Mouse (Mus musculus) WW6 (cell line): Measurements from ENCODE around the gene Ehhadh.
"Not testable (repeated sequence)": the region's sequence is repeated elsewhere in the genome, so short reads cannot be mapped to it uniquely, and the experiment has no call there.

Source experiments
- DNase-seq: peaks from one replicate; pipeline ENCODE4 v3.0.0-alpha.2; 2013; ENCODE audit warnings: low read depth, low spot score

Ehhadh gene

DNA sequence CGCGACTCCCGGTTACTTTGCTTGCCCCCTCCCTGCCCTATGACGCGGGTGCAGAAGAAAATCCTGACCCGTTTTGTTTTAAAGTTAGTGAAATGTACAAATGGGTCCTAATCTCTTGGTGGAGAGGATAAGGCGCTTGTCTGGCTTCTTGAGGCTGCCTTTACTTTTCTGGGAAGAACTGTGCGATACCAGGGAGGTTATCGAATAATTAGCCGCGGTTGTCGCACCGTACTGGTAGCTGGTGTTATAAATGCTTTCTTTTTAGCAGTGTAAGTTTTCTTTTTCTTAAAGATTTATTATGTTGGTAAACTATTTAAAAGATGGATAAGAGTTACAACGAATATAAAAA is 7.1 kb upstream of the Ehhadh start:
- DNase-seq, result no peak

DNA sequence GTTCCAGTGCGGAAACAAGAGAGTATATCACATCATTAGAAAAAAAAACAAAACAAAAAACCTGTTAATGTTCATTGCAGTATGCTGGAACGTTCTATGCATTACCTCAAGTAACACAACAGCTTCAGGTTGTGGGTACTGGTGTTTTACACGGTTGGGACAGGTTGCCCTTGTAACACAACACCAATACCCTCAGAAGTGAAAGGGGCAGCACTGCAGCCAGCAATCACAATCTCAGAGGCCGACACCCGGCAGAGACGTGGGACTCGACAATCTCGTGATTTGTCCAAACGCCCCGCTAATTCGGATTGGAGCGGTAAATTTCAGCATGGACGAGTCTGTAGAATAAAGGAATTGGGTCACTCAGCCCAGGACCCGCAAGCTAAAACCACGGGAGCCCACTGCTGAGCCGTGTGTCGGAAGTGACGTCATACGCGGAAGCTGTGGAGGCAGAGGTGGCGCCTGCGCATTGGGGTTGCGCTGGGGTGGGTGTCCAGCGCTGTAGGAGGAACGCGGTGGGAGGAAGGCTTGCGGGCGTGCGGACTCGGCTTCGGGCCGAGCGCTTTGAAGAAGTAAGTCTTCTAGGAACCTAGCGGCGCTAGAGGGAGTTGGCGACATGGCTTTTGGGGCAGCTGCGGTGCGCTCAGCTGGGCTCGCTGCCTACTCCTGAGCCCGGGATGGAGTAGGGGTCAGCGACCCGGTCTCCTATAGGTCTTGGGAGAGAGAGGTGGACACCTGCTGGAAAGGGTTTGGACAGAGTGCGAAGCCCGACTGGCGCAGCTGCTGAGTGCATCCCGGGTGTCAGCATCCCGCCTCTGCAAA is 6.5 kb upstream of the Ehhadh start, which contains the start of gene Map3k13:
TSS of gene Map3k13 (plus strand) at position 472 of the 822 bp plus-strand sequence.
- peak; percentile 70 for DNase-seq

DNA sequence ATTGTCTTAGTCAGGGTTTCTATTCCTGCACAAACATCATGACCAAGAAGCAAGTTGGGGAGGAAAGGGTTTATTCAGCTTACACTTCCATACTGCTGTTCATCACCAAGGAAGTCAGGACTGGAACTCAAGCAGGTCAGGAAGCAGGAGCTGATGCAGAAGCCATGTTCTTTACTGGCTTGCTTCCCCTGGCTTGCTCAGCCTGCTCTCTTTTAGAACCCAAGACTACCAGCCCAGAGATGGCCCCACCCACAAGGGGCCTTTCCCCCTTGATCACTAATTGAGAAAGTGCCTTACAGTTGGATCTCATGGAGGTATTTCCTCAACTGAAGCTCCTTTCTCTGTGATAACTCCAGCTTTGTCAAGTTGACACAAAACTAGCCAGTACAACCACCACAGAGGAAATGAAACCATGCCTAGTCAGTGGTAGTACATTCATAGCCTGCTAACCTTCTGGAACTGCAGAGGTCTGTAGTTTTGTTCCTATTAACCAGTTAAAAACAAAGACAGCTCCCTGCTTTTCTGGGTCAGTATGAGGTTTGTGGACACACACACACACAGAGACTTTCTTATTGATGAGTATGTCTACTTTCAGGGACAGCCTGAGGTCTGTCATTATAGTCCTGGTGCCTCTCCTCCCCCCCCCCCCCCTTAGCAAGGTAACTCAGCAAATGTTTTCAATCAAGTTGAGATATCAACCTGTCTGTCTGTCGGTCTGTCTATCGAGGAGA is 5.6 kb upstream of the Ehhadh start:
- DNase-seq, result not testable (repeated sequence)

DNA sequence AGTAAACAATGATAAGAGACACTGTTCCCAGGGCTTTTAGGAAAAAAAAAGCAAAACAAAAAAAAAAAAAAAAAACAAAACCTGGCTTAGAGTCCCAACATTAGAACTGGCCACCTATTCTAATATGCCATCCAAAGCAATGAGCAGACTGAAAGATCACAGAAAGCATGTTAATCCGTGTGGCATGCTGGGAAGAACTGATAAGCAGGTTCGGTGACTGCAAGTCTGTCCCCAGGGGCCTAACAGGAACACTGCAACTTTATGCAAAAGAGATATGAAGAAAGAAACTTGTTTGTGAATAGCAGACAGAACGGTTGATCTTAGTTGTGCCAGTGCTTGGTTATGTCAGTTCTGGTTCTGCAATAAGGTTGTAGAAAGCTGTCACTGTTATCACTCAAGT is 4.2 kb upstream of the Ehhadh start:
- no peak for DNase-seq

DNA sequence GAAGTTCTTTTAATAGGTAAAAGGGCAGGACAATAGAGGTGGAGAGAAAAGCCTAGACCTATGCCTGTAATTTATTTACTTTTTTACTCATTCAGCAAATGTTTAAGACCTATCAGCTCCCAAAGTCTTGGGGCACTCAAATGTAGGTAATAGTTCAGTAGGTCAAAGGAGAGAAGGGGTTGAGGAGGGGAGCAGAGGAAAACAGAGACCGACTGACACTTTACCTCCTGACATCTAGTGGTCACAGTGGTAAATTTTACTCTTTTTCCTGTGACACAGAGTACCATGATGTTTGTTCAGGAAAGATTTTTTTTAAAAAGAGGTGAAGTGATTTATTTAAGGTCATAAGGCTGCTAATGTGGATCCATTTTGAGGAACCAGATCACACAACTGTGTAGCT is 2.9 kb upstream of the Ehhadh start:
- no peak for DNase-seq

DNA sequence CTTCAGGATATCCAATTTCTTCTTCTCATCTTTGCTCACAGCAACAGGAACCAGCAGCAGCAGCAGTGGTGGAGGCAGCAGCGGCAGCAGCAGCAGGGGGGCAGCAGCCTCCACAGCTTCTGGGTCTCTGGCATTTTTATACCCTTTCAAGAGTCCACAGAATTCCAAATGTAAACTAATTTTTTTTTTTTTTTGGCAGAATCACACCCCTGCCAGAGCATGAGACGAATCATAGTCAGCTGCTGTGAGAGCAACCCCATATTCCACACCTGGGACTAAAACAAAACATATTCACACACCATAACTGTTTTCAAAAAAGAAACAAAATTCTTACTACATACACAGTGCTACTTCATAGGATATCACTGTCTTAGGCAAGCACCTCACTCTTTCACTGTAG is 1.6 kb upstream of the Ehhadh start:
- DNase-seq, result no peak

DNA sequence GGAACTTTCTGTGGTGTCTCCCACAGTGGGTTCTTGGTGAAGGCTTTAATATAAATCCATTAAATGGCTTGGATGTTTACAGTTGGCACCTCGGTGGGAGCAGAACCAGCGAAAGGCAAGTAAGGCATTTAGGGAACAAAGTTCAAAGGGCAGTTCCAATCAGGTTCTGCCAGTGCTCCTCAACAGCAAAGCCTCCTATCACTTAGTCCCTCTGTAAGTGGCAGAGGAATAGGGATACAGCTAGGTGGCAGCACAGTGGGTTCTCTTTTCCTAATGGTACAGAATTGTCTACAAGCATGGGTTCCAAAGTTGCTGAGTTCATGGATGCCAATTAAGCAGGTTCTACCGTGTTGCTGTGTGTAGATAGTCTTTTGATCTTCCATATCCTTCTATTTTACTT is 974 bp upstream of the Ehhadh start:
- DNase-seq, result no peak

DNA sequence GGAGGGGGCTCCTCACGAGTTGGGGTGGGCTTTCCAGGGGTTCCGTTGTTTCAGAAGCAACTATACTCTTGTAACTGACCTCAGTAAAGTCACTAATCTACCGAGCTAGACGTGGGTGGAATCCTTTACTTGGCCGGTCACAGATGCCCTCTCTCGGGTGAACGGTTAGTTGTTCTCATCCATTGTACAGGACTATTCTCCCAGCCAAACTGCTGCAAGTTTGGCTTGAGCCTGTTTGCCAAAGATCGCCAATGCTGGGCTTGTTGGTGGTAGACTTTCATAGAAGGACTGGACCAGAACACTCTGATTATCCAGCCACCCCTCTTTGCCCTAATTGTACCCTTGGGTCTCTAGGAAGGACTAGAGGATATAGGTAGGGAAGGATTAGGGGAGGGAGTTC is 1.3 kb downstream of the Ehhadh start:
- no peak for DNase-seq

DNA sequence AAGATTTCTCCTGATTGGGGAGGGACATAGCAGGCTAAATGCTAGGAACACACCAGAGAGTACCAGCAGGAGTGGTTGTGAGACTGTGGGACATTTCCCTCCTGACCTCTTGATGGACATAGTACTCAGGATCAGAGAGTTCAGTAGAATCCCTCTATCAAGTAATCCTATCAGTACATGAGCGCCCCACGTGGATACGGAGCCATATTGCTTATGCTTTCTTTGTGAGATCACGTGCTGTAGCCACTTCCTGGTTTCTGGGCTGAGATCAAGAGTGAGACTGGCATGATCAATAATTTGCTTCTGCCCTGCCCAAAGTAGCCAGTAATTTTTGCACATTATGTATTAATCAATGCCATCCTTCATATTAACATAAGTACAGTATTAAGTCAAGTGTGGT is 2.6 kb downstream of the Ehhadh start:
- no peak for DNase-seq

DNA sequence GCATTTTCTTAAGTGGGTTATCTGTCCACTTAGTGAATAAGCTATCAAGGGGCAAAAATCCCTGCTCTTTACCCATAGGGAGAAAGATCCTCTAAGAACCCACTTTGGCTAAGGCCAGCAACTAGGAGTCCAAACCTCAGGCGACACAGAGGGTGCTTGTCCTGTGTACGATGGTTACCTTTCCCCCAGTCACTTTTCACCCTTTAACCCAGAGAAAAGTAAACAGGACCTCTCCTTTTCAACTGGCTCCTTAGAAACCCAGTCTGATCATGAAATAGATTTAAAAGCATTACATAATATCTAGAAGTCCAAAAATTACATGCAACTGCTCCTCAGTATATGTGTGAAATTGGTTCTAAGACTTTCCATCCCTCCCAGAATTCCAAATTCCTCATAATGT is 4.8 kb downstream of the Ehhadh start:
- DNase-seq, result no peak

DNA sequence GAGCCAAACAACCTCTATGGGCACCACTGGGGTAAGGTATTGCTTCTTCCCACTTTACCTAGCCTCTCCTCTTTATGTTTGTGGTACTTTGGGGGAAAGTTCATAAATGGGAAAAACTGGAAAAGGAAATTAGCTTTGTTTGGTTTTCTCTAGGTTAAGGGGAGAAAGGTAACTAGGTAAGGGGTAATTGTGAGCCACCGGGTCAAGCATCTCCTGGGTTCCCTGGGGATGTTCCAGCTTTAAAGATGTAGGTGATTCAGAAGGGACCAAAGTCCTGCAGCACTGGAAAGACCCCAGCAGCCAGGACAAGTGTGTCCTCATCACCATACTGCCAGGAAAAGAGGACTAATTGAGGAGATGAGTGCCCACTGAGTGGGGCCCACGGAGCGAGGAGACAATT is 5.7 kb downstream of the Ehhadh start:
- no peak for DNase-seq

DNA sequence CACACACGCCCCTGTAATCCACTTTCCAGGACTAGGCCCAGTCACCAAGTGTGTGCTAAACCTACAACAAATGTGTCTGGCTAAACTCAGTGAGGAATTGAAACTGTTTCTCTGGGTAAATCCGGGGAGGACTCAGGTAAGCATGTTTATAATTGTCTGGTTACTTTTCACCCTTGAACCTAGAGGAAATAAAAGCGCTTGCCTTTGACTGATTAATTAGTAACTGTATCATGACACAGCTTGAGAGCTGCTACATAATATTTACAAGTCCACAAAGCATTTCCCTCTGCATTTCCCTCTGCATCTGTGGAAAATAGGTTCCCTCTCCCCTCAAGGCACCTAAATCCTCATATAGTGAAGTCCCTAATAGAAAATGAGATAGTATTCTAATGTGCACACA is 6.3 kb downstream of the Ehhadh start:
- no peak for DNase-seq

DNA sequence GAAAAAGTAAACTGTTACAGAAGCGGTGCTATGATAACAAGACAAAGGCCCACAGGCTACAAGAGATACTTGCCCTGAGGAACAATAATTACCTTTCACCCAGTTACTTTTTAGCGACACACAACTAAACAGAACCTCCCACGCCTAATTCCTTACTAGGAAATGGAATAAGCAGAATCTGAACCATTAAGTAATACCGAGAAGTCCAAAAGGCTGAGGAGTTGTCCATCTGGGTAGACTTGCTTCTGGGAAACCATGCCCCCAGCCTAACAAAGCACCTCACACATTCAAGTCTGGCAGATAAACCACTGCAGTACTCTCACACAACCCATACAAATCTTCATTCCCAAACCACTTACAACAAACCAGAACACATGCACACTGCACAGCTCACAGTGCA is 8.5 kb downstream of the Ehhadh start:
- no peak for DNase-seq

DNA sequence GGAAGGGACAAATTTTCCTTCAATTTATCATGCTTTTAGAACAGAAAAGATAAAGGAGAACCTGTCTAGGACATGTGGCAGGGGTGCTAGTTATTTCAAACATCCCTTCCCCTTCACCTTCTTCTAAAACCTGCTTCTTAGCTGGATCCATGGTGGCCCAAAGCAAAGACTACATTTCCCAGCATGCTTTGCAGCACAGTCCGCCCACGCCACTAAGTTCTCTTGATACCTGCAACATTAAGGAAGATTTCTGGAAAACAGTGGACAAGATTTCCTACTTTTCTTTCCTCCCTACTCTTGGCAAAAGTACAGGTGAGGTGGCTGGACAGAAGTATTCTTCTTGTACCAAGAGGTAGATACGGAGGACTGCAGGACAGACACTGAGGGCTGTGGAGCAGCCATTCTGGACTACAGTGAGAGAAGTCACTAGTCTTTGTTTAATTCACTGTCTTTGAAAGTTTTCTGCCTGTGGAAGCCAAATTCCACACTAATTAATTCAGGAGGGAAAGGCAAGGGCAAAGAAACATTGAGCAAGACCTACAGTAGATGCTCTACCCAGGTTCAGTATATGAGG is 9.2 kb downstream of the Ehhadh start:
- DNase-seq, result peak; percentile 31

DNA sequence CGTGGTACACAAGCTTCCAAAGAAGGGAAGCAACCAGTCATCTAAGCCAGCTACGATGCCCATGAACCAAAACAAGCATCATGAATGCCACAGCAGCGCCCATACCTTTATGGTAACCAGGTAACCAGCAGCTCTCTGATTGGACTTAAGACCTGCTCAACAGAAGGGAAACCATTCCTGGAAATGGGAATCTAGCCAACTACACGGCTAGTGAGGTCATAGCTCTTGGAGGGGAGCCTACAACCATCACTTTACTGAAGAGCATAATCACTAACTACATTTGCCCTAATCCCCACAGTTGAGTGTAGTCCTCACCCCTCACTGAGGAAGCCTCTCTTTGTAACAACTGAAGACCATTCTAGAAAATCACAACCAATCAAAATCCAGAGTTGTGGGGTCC is 12.9 kb downstream of the Ehhadh start:
- no peak for DNase-seq

DNA sequence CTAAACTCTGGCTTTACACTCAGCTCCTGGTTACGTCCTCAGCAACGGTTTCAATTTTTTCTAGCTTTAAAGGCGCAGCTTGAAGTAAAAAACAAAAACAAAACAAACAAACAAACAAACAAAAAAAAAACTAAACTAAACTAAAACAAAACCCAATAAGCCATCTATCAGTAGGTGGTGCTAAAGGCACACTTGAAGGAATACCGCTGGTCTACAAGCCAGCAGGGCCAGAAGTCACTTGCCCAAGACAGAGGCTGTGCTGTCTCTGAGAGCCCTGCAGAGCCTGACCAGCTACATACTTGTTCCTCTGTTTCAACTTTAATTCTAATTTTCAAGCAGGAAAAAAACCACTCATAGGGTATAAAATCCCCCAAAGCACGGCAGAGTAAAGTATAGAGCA is 17.9 kb downstream of the Ehhadh start:
- no peak for DNase-seq

DNA sequence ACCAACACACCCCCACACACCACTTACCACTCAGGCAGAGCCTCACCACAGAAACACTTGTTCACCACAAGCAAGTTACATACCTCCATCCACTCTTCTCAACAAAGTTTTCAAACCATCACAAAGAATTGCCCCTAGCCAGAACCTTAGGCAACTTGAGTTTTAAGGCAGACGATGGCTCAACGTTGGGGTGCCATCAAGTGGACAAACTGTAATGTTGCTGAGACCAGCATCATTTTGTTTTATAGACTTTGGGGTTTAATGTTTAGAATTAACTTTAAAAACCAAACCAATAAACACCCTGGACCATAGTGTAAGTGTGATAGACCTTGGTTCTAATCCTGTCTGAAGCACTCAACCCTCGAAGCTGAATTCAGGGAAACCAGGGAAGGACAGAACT is 19.4 kb downstream of the Ehhadh start:
- DNase-seq, result no peak

DNA sequence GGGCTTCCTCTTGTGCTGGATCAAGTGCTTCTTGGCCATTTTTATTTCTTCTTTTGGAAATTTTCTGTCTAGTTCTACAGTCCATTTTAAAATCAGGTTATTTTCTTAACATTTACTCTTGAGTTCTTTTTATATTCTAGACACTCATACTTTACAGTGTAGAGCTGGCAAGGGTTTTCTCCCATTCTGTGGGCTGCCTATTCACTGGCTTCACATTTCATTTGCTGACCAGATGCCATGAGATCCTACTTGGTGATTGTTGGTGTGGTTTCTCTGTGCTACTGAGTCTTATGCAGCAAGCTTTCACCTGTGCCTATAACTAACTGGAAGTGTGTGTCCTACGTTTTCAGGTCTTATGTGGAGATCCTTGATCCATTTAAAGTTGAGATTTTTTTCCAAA is 29.2 kb downstream of the Ehhadh start:
- no peak for DNase-seq

DNA sequence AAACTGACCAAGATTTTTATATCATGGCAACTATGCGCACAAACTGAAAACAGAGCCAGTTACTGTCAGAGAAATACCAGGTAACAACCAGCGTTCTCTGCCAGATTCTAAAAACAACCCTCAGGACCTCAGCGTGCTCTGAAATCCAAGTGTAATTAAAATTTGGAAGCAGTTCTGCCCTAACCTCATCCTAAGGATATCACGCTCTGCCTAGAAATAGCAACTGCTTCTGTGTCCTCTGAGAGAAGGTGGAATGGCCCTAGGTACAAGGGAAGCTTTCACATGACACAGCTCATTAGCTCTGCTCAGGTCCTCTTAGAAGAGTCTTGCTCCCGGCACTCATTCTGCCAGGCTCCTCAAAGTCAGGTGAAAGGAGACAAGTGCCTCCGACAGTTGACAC is 44.2 kb downstream of the Ehhadh start:
- DNase-seq, result no peak

DNA sequence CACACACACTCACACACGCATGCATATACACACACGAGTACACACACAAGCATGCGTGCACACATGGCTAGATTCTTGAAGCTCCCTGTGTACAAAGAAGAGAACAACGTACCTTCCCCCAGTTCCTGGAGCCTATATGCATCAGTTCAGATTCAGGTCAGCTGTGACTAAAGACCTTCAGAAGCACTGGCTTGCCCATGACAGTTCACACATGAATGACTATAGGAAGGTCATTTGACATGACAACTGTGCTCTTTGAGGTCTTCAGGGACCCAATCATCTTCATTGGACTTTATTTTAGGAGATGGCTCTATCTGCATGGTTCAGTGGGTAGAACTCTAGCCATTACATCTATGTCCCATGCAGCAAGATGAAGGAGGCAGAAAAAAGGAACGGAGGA is 44.7 kb downstream of the Ehhadh start:
- no peak for DNase-seq

DNA sequence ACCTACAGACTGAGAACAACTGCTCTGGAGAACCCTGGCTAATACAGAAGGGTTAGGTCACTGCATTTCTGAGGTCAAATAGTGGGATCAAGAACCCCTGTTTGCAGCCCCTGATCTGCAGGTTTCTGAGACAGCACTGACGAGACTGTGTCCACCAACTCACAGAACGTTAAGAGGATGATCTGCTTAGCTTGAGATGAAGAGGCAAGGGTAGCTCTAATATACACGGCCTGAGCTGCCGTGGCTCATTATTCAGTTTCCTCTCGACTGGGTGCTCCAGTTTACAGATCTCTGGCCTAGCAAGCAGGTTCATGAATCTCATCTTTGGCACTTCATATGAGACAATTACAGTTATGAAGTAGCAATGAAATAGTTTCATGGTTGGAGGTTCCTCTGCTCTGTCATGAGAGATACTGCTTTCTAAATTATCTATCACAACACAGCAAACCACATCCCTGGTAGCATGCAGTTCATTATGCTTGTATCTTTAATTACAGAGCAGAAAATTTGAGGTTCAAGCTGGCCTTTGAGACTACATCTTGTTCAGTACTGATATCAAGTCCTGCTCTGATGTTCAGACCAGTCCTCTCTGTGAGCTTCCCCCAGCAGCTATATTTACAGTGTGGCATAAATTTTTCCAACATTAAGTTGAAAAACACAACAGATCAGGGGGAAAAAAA is 45.3 kb downstream of the Ehhadh start:
- DNase-seq, result no peak

DNA sequence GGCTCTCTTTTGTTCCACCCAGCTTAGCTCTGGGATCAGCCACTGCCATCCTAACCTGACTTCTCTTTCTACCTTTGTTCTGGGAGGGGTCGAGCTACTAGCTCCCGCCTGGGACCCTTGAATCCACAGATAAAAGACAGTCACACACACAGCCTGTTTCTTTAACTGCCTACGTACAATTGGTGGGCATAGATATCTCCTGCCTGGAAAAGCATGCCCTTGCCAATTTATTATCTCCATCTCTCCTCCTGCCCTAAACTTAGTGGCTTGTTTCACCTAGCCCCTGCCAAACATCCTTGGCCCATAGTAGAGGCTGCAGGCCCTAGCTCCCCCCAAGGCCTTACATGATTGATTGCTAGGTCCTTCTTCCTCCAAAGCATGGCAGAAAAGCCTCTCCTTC is 46.1 kb downstream of the Ehhadh start:
- no peak for DNase-seq
